Mouse (Mus musculus) thymus, postnatal 25 days (tissue): ENCODE measurements around the gene Rhox4g.
"Not testable (repeated sequence)": the region's sequence is repeated elsewhere in the genome, so short reads cannot be mapped to it uniquely, and the experiment has no call there.

Experiments
- DNase-seq: peaks from one replicate; pipeline ENCODE4 v3.0.0; 2022

Gene Rhox4g

GRCm38 (mm10) chrX:37651227-37651626, at the start of gene Rhox4g:
Gene Rhox4g (minus strand): TSS chrX:37651327.
- DNase-seq: not testable (repeated sequence)

GRCm38 (mm10) chrX:37692261-37692660, 41.1 kb upstream of the Rhox4g start:
- DNase-seq: no peak

GRCm38 (mm10) chrX:37683031-37683715, 32.0 kb upstream of the Rhox4g start:
- DNase-seq: no peak

- not testable (repeated sequence) for DNase-seq
These were observed 22.1 kb upstream of the Rhox4g start, which contains the start of gene Rhox2h for GRCm38 (mm10) chrX:37673177-37673576. Gene Rhox2h (minus strand): TSS chrX:37673277.

GRCm38 (mm10) chrX:37668664-37669063, 17.5 kb upstream of the Rhox4g start, which contains the start of gene Rhox3h:
Gene Rhox3h (minus strand): TSS chrX:37668764.
- not testable (repeated sequence) for DNase-seq

- not testable (repeated sequence) for DNase-seq
These were observed 7.8 kb downstream of the Rhox4g start, which contains the start of gene Rhox2g for GRCm38 (mm10) chrX:37643370-37643769. Gene Rhox2g (minus strand): TSS chrX:37643470.

- DNase-seq: not testable (repeated sequence)
These were observed 22.6 kb downstream of the Rhox4g start, which contains the start of gene Rhox3g for GRCm38 (mm10) chrX:37628512-37628911. Gene Rhox3g (minus strand): TSS chrX:37628612.

GRCm38 (mm10) chrX:37607604-37608003, 43.5 kb downstream of the Rhox4g start, which contains the start of gene Rhox4f:
Gene Rhox4f (minus strand): TSS chrX:37607704.
- DNase-seq: not testable (repeated sequence)
